Mouse (Mus musculus) urinary bladder, adult 2 months (tissue): Measurements from ENCODE around the gene Amz1. TPM values are rescaled to one million over a fixed set of nuclear protein-coding genes. Genes with fewer than 3 reads are reported as not detected.

ENCODE experiments used
- DNase-seq: peaks from one replicate; pipeline ENCODE4 v3.0.0; 2022; ENCODE audit warnings: low spot score
- polyA plus RNA-seq: library from polyadenylated mRNA; depleted of rRNA; stranded (reverse); fragments of >200 nt; gene quantifications from 2 replicates; pipeline ENCODE4 v1.2.3, GENCODE M21; 2012; rRNA removed

Gene Amz1
- polyA plus RNA-seq, 1 experiment, result 1.2 TPM

- no peak for DNase-seq
Measured at GRCm38 (mm10) chr5:140801782-140802181, 77.9 kb downstream of the Amz1 start.

DNA sequence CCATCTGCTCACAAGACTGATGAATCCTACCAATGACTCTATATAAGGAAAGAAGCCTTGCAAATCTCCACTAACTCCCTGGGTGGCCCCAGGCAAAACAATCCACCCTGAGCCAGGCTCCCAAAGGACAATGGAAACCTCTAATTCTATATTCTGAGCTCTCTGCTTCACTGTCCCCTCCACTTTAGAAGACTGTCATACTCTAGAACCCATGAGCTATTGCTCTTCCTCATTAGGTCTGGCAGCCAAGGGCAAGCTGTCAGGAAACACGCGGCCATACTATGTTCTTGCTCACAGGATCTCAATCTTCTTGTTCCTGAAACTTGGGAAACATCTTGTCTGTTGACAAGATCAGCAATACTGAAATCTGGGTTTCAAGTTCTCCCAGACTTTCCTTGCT lies 82.3 kb downstream of the Amz1 start:
- DNase-seq, result no peak

GRCm38 (mm10) chr5:140806939-140807338 lies 83.0 kb downstream of the Amz1 start:
- no peak for DNase-seq

Other genes with a start within 250 kb of the Amz1 start
- gene Chst12, start 218.6 kb upstream of the Amz1 start, polyA plus RNA-seq, result 54.6 and 76.8 TPM in 2 replicates
- gene Grifin, start 159.1 kb upstream of the Amz1 start, polyA plus RNA-seq, result not detected in 2 replicates
- 20.6 and 23.6 TPM in 2 replicates for gene Lfng, start 116.8 kb upstream of the Amz1 start, polyA plus RNA-seq
- gene Ttyh3, start 75.1 kb upstream of the Amz1 start, polyA plus RNA-seq, result 11.7 and 24.4 TPM in 2 replicates
- gene Iqce, start 21.7 kb upstream of the Amz1 start, polyA plus RNA-seq, result 21.0 and 24.3 TPM in 2 replicates
- 14.5 and 14.8 TPM in 2 replicates for gene Brat1, start 19.1 kb upstream of the Amz1 start, polyA plus RNA-seq
- gene Gna12, start 106.3 kb downstream of the Amz1 start, polyA plus RNA-seq, result 46.5 and 67.5 TPM in 2 replicates